Mouse (Mus musculus) heart, embryonic 12.5 days (tissue): ENCODE results near the gene Gper1. TPM values are rescaled to one million over a fixed set of nuclear protein-coding genes. Genes with fewer than 3 reads are reported as not detected.

Source experiments
- ATAC-seq: fragments of 200-750 bp; cut with Nextera tagmentation; 2 replicates; pipeline ENCODE4 v1.8.0; 2017; ENCODE audit warnings: moderate TSS enrichment, moderate library complexity; ENCODE audit not compliant: insufficient number of reproducible peaks, low FRiP score
- H3K27ac ChIP-seq: fragments of 300-500 bp; sonication (generic); 2 replicates; pipeline ENCODE4 v1.5.1; 2016; ENCODE audit warnings: mild to moderate bottlenecking, moderate library complexity; ENCODE audit not compliant: poor library complexity, severe bottlenecking
- H3K27me3 ChIP-seq: fragments of 300-500 bp; sonication (generic); replicated peaks from 2 replicates; pipeline ENCODE4 v1.6.1; 2016; ENCODE audit warnings: mild to moderate bottlenecking, moderate library complexity
- H3K36me3 ChIP-seq: fragments of 300-500 bp; sonication (generic); 2 replicates; pipeline ENCODE4 v1.6.1; 2016; ENCODE audit warnings: mild to moderate bottlenecking, moderate library complexity
- H3K4me1 ChIP-seq: fragments of 300-500 bp; sonication (generic); replicated peaks from 2 replicates; pipeline ENCODE4 v1.6.1; 2016; ENCODE audit warnings: mild to moderate bottlenecking
- H3K4me2 ChIP-seq: fragments of 300-500 bp; sonication (generic); 2 replicates; pipeline ENCODE4 v1.6.1; 2016; ENCODE audit warnings: mild to moderate bottlenecking, moderate library complexity
- H3K4me3 ChIP-seq: fragments of 300-500 bp; sonication (generic); 2 replicates; pipeline ENCODE4 v1.5.1; 2016; ENCODE audit warnings: mild to moderate bottlenecking
- H3K9ac ChIP-seq: fragments of 300-500 bp; sonication (generic); 2 replicates; pipeline ENCODE4 v1.6.1; 2016; ENCODE audit warnings: mild to moderate bottlenecking, moderate library complexity
- H3K9me3 ChIP-seq: fragments of 300-500 bp; sonication (generic); replicated peaks from 2 replicates; pipeline ENCODE4 v1.6.1; 2016; ENCODE audit warnings: mild to moderate bottlenecking, moderate library complexity
- WGBS: fragments of 180-500 bp; shearing (Covaris S2); methylation state at CpG from one replicate; pipeline ENCODE4 v1.1.7; 2016; 5-methylcytosine and 5-hydroxymethylcytosine counted together
- polyA plus RNA-seq: library from polyadenylated mRNA; unstranded; fragments of >200 nt; fragmentation: Nextera tagmentation; extraction: Ambion mirVana; gene quantifications from 2 replicates; pipeline ENCODE4 v1.2.1, GENCODE M21; 2016

Gene Gper1
- polyA plus RNA-seq, 1 experiment from 2014 or later = 0.79 TPM

GRCm38 (mm10) chr5:139433842-139434568 is 11.1 kb downstream of the Gper1 start:
- H3K9ac ChIP-seq = no peak overlapping the region
- peaks cover 12% of the 10 kb centered on the region for H3K4me1 ChIP-seq
- 71% methylated on average over 9 of the region's 9 CpGs for WGBS
- peaks cover 41% of the 10 kb centered on the region for H3K27me3 ChIP-seq
- H3K4me2 ChIP-seq = no peak overlapping the region
- no peak for ATAC-seq
- H3K4me3 ChIP-seq = no peak overlapping the region
- no peak overlapping the region for H3K27ac ChIP-seq
- H3K9me3 ChIP-seq = no peaks in the 10 kb centered on the region
- H3K36me3 ChIP-seq = no peaks in the 10 kb centered on the region

- Histone ChIP-seq H3K9ac (no peak overlapping the region), H3K27me3 (peaks cover 34% of the 10 kb centered on the region; the same call in 1 of the 2 replicates), H3K9me3 (no peaks in the 10 kb centered on the region), H3K4me3 (no peak overlapping the region), H3K27ac (no peak overlapping the region), H3K36me3 (no peaks in the 10 kb centered on the region), H3K4me1 (peaks cover 6% of the 10 kb centered on the region), H3K4me2 (no peak overlapping the region)
- ATAC-seq = no peak
- 74% methylated on average over 8 of the region's 8 CpGs for WGBS
These were observed 12.0 kb downstream of the Gper1 start for GRCm38 (mm10) chr5:139434940-139435339.

DNA sequence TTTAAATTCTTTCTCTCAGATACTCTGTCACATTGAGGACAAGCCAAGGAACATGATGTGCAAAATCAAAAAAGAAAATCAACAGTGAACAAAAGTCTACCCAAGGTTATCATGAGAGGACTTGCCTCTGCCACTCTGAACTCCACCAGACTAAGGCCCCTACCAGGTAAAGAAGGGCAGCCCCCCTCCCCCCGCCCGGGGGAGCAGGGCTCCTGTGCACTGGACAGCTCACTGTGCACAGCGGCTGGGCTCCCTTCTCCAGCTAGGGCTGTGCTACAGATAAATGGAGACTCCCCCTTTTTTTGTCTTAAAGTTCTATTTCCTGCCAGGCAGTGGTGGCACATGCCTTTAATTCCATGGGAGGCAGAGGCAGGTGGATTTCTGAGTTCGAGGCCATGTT is 14.8 kb downstream of the Gper1 start:
- no peak overlapping the region for H3K9ac ChIP-seq
- H3K27me3 ChIP-seq = peaks cover 20% of the 10 kb centered on the region
- no peaks in the 10 kb centered on the region for H3K4me1 ChIP-seq
- no peak overlapping the region for H3K27ac ChIP-seq
- H3K36me3 ChIP-seq = no peaks in the 10 kb centered on the region
- H3K4me2 ChIP-seq = no peak overlapping the region
- no peak overlapping the region for H3K4me3 ChIP-seq
- no peaks in the 10 kb centered on the region for H3K9me3 ChIP-seq
- 83% methylated on average over 4 of the region's 4 CpGs for WGBS
- no peak for ATAC-seq

DNA sequence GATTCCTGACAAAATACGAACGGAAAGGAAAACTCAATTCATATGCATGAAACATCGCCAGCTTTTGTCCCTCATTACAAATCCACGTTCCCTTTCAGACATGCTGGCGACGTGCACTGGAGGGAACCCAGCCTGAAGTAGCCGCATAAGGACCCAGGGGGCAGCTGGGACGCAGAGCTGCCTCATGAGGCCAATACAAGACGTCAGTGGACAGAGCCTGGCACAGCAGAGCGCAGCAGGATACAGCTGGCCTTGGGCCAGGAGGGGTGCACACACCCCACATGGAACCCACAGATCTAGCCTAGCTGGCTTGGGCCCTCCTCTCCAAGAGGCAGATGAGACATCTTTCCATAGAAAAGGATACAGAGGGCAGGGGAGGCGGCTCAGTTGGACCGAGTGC is 15.5 kb downstream of the Gper1 start:
- WGBS = 89% methylated on average over 12 of the region's 12 CpGs
- no peaks in the 10 kb centered on the region for H3K36me3 ChIP-seq
- H3K4me1 ChIP-seq = no peaks in the 10 kb centered on the region
- no peak overlapping the region for H3K9ac ChIP-seq
- peaks cover 19% of the 10 kb centered on the region for H3K27me3 ChIP-seq
- no peak overlapping the region for H3K4me2 ChIP-seq
- H3K4me3 ChIP-seq = no peak overlapping the region
- H3K27ac ChIP-seq = no peak overlapping the region
- ATAC-seq = no peak
- H3K9me3 ChIP-seq = no peaks in the 10 kb centered on the region

- no peak overlapping the region for H3K9ac ChIP-seq
- no peaks in the 10 kb centered on the region for H3K9me3 ChIP-seq
These were observed 17.5 kb downstream of the Gper1 start for GRCm38 (mm10) chr5:139440451-139440850.

GRCm38 (mm10) chr5:139440926-139441725 is 18.2 kb downstream of the Gper1 start:
- Histone ChIP-seq H3K4me2 (no peak overlapping the region), H3K27me3 (peaks cover 6% of the 10 kb centered on the region; the same call in 1 of the 2 replicates), H3K4me3 (no peak overlapping the region), H3K4me1 (no peaks in the 10 kb centered on the region), H3K9me3 (no peaks in the 10 kb centered on the region), H3K36me3 (no peaks in the 10 kb centered on the region), H3K9ac (no peak overlapping the region), H3K27ac (no peak overlapping the region)
- 83% methylated on average over 11 of the region's 11 CpGs for WGBS
- no peak for ATAC-seq

More at GRCm38 (mm10) chr5:139440451-139440850, 17.5 kb downstream of the Gper1 start:
- no peak overlapping the region for H3K27ac ChIP-seq
- H3K4me2 ChIP-seq = no peak overlapping the region
- ATAC-seq = no peak
- H3K4me1 ChIP-seq = no peaks in the 10 kb centered on the region
- WGBS = 86% methylated on average over 5 of the region's 5 CpGs
- no peak overlapping the region for H3K4me3 ChIP-seq
- no peaks in the 10 kb centered on the region for H3K36me3 ChIP-seq
- H3K27me3 ChIP-seq = peaks cover 6% of the 10 kb centered on the region; the same call in 1 of the 2 replicates

GRCm38 (mm10) chr5:139441726-139442018 is 18.7 kb downstream of the Gper1 start:
- Histone ChIP-seq H3K9ac (no peak overlapping the region), H3K4me1 (no peaks in the 10 kb centered on the region), H3K9me3 (no peaks in the 10 kb centered on the region), H3K4me3 (no peak overlapping the region), H3K27me3 (peaks cover 6% of the 10 kb centered on the region; the same call in 1 of the 2 replicates), H3K27ac (no peak overlapping the region), H3K36me3 (no peaks in the 10 kb centered on the region), H3K4me2 (no peak overlapping the region)
- ATAC-seq = no peak
- WGBS = 89% methylated on average over 2 of the region's 2 CpGs

GRCm38 (mm10) chr5:139442428-139442827 is 19.5 kb downstream of the Gper1 start:
- Histone ChIP-seq H3K36me3 (no peaks in the 10 kb centered on the region), H3K27ac (no peak overlapping the region), H3K9me3 (no peaks in the 10 kb centered on the region), H3K4me1 (no peaks in the 10 kb centered on the region), H3K4me2 (no peak overlapping the region), H3K9ac (no peak overlapping the region), H3K4me3 (no peak overlapping the region), H3K27me3 (peaks cover 6% of the 10 kb centered on the region; the same call in 1 of the 2 replicates)
- no peak for ATAC-seq
- WGBS = 83% methylated on average over 12 of the region's 12 CpGs

DNA sequence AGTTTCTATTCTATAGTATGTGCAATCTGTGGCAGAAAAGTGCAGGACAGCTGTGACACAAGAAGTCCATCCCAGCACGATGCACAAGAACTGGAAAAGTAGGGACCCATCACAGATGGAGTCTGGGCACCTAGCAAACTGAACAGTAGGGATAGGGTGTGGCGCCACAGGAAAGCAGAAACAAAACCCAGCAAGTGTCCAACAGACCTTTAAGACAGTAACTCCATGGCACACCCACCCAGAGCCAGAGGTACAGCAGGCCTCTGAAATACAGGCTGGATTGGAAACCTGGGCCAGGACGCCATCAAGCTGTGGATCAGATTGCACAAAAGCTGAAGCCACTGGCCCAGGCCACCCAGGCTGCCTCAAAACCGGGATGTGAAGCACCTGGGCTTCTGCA is 20.0 kb downstream of the Gper1 start:
- H3K27me3 ChIP-seq = peaks cover 6% of the 10 kb centered on the region; the same call in 1 of the 2 replicates
- no peak overlapping the region for H3K27ac ChIP-seq
- ATAC-seq = no peak
- H3K4me1 ChIP-seq = no peaks in the 10 kb centered on the region
- no peaks in the 10 kb centered on the region for H3K9me3 ChIP-seq
- no peaks in the 10 kb centered on the region for H3K36me3 ChIP-seq
- H3K9ac ChIP-seq = no peak overlapping the region
- no peak overlapping the region for H3K4me2 ChIP-seq
- WGBS = 75% methylated on average over 4 of the region's 4 CpGs
- H3K4me3 ChIP-seq = no peak overlapping the region

- Histone ChIP-seq H3K9me3 (no peaks in the 10 kb centered on the region), H3K9ac (no peak overlapping the region), H3K27me3 (peaks cover 6% of the 10 kb centered on the region; the same call in 1 of the 2 replicates), H3K4me2 (no peak overlapping the region), H3K36me3 (no peaks in the 10 kb centered on the region), H3K4me1 (peaks cover 9% of the 10 kb centered on the region), H3K27ac (no peak overlapping the region), H3K4me3 (no peak overlapping the region)
- no peak for ATAC-seq
- 85% methylated on average over 8 of the region's 8 CpGs for WGBS
These were observed 22.3 kb downstream of the Gper1 start for GRCm38 (mm10) chr5:139445258-139445657.

DNA sequence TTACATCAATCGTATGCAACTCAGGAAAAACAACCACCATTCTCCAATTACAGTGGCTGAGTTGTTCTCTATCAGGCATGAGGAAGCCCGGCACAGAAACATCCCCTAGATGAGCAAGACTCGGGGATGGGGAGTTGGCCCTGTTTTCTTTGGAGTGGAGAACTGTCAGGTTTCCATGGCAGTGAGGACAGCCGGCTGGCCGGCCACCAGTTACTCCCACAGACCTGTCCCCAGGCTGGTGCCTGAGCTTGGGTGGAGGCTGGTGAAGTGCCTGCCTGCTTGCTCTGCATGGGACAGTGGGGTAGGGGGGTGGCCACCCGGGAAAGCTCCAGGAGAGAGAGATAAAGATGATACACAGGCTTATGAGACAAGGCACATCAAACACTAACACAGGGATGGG is 25.1 kb downstream of the Gper1 start:
- WGBS = 51% methylated on average over 6 of the region's 6 CpGs
- Histone ChIP-seq H3K4me1 (peaks cover 9% of the 10 kb centered on the region), H3K27me3 (no peaks in the 10 kb centered on the region), H3K9me3 (no peaks in the 10 kb centered on the region), H3K4me3 (no peak overlapping the region), H3K9ac (no peak overlapping the region), H3K27ac (no peak overlapping the region), H3K4me2 (no peak overlapping the region), H3K36me3 (peaks cover 9% of the 10 kb centered on the region; the same call in 1 of the 2 replicates)
- ATAC-seq = no peak
